Mouse (Mus musculus) gastrocnemius, postnatal 25 days (tissue): ENCODE data around the gene Olfr455. TPM values are rescaled to one million over a fixed set of nuclear protein-coding genes. Genes with fewer than 3 reads are reported as not detected.

Experiments used
- DNase-seq: peaks from one replicate; pipeline ENCODE4 v3.0.0; 2022
- long read RNA-seq, 2 experiments: library from polyadenylated mRNA; stranded (forward); transcript quantifications; one replicate each; pipeline ENCODE4 v2.0.0; 2021
- total RNA-seq, 2 experiments: library from RNA; stranded (reverse); gene quantifications; 1 replicate in 1 of 2; 2 replicates in 1 of 2; pipeline ENCODE4 v1.2.3; 2021

The Olfr455 gene
- not detected for total RNA-seq
- long read RNA-seq, experiment 1, result 0 reads
- long read RNA-seq, experiment 2, result 0 reads

- DNase-seq, result peak; percentile 12
These were observed at the start of gene Olfr455 for GRCm38 (mm10) chr6:42547461-42547860. Gene Olfr455 (minus strand): TSS chr6:42547587.

- DNase-seq, result no peak
These were observed 45.9 kb upstream of the Olfr455 start for GRCm38 (mm10) chr6:42593138-42593882.

GRCm38 (mm10) chr6:42586569-42586968 is 39.2 kb upstream of the Olfr455 start:
- no peak for DNase-seq

- peak; percentile 17 for DNase-seq
These were observed 36.1 kb upstream of the Olfr455 start for GRCm38 (mm10) chr6:42583488-42583872.

GRCm38 (mm10) chr6:42582741-42583487 is 35.5 kb upstream of the Olfr455 start:
- DNase-seq, result no peak

- DNase-seq, result no peak
These were observed 31.3 kb upstream of the Olfr455 start for GRCm38 (mm10) chr6:42578678-42579077.

- DNase-seq, result no peak
These were observed 30.0 kb upstream of the Olfr455 start for GRCm38 (mm10) chr6:42577433-42577832.

- DNase-seq, result no peak
These were observed 20.8 kb upstream of the Olfr455 start for GRCm38 (mm10) chr6:42568205-42568604.

- DNase-seq, result no peak
These were observed 18.8 kb upstream of the Olfr455 start for GRCm38 (mm10) chr6:42566076-42566598.

- no peak for DNase-seq
These were observed 14.9 kb upstream of the Olfr455 start for GRCm38 (mm10) chr6:42562280-42562679.

- DNase-seq, result no peak
These were observed 13.5 kb upstream of the Olfr455 start for GRCm38 (mm10) chr6:42560885-42561284.

GRCm38 (mm10) chr6:42558641-42559040 is 11.3 kb upstream of the Olfr455 start:
- no peak for DNase-seq

- no peak for DNase-seq
These were observed 1.2 kb downstream of the Olfr455 start for GRCm38 (mm10) chr6:42546180-42546579.

GRCm38 (mm10) chr6:42545451-42545885 is 1.9 kb downstream of the Olfr455 start:
- no peak for DNase-seq

- no peak for DNase-seq
These were observed 2.5 kb downstream of the Olfr455 start for GRCm38 (mm10) chr6:42544846-42545245.

- peak; percentile 70 for DNase-seq
These were observed 5.1 kb downstream of the Olfr455 start for GRCm38 (mm10) chr6:42542036-42543031.

GRCm38 (mm10) chr6:42540681-42541080 is 6.7 kb downstream of the Olfr455 start:
- DNase-seq, result no peak

- DNase-seq, result no peak
These were observed 7.7 kb downstream of the Olfr455 start for GRCm38 (mm10) chr6:42539711-42540110.

GRCm38 (mm10) chr6:42513461-42513860 is 33.9 kb downstream of the Olfr455 start:
- DNase-seq, result no peak

GRCm38 (mm10) chr6:42509311-42509710 is 38.1 kb downstream of the Olfr455 start:
- no peak for DNase-seq

GRCm38 (mm10) chr6:42503478-42503877 is 43.9 kb downstream of the Olfr455 start:
- DNase-seq, result no peak

- DNase-seq, result no peak
These were observed 57.7 kb downstream of the Olfr455 start for GRCm38 (mm10) chr6:42489731-42490130.
